In genomic region chr2:80786370-80786769, GRCm38 (mm10) we compare ENCODE assay signal across 13 mouse cellular contexts.
"Had no signal": no experiment of that assay in that cellular context is flagged by ENCODE, and none has a peak within 500 bp of the region (broad histone marks: within the 10 kb centered on the region; RNA-seq: fewer than 3 reads in every experiment).

No protein-coding gene starts in this region.

- H3K4me3 ChIP-seq: kidney, embryonic 15.5 days; limb, embryonic 13.5 days; midbrain, embryonic 12.5 days; myocyte had no signal

- H3K4me2 ChIP-seq: kidney, embryonic 15.5 days; limb, embryonic 13.5 days; midbrain, embryonic 12.5 days had no signal

- H3K9ac ChIP-seq: kidney, embryonic 15.5 days; limb, embryonic 13.5 days; liver, embryonic 14.5 days; midbrain, embryonic 12.5 days had no signal

- H3K9me3 ChIP-seq: kidney, embryonic 15.5 days; limb, embryonic 13.5 days; midbrain, embryonic 12.5 days had no signal

- DNase-seq: kidney, adult 18-20 months; kidney, postnatal 14 days; left cerebral cortex, postnatal 4 days; lung, adult 18-20 months; retina, postnatal 1 day; thymus, adult 18-20 months; thymus, postnatal 25 days had no signal

- H3K4me1 ChIP-seq: kidney, embryonic 15.5 days; limb, embryonic 13.5 days; midbrain, embryonic 12.5 days had no signal

- H3K36me3 ChIP-seq: kidney, embryonic 15.5 days; limb, embryonic 13.5 days; midbrain, embryonic 12.5 days had no signal

- H3K27me3 ChIP-seq: kidney, embryonic 15.5 days; limb, embryonic 13.5 days; midbrain, embryonic 12.5 days had no signal

- H3K27ac ChIP-seq: kidney, embryonic 15.5 days; limb, embryonic 13.5 days; liver, embryonic 14.5 days; midbrain, embryonic 12.5 days; stomach, postnatal 0 days had no signal
